Mouse (Mus musculus) myocyte (in vitro differentiated cells): ENCODE measurements around the gene Neurog1. TPM values are rescaled to one million over a fixed set of nuclear protein-coding genes. Genes with fewer than 3 reads are reported as not detected.

Experiments
- H3K27me3 ChIP-seq: one replicate; pipeline ENCODE4 v1.6.1; 2011; ENCODE audit not compliant: control insufficient read depth, insufficient read depth, insufficient read length
- H3K36me3 ChIP-seq: one replicate; pipeline ENCODE4 v1.6.1; 2011; ENCODE audit not compliant: control insufficient read depth, insufficient read depth
- H3K4me2 ChIP-seq: one replicate; pipeline ENCODE4 v1.6.1; 2011; ENCODE audit warnings: low read depth, control low read depth
- H3K4me3 ChIP-seq: one replicate; pipeline ENCODE4 v1.5.1; 2011; ENCODE audit warnings: mild to moderate bottlenecking, control low read depth, moderate library complexity
- H3K79me2 ChIP-seq: one replicate; pipeline ENCODE4 v1.6.1; 2011; ENCODE audit not compliant: control insufficient read depth, insufficient read depth
- H3ac ChIP-seq: one replicate; pipeline ENCODE4 v1.6.1; 2011; ENCODE audit not compliant: control insufficient read depth, insufficient read length
- CEBPB ChIP-seq: IDR thresholded peaks from 2 replicates; pipeline ENCODE4 v1.6.1; 2011; ENCODE audit warnings: mild to moderate bottlenecking, moderate library complexity; ENCODE audit not compliant: poor library complexity, insufficient read depth, severe bottlenecking
- E2F4 ChIP-seq: IDR thresholded peaks from one replicate; pipeline ENCODE4 v1.6.1; 2011; ENCODE audit warnings: mild to moderate bottlenecking, control low read depth, moderate library complexity; ENCODE audit not compliant: insufficient read depth
- MAX ChIP-seq: IDR thresholded peaks from one replicate; pipeline ENCODE4 v1.6.1; 2011; ENCODE audit warnings: low read depth, mild to moderate bottlenecking, control low read depth
- MYOD1 ChIP-seq, 3 experiments: IDR thresholded peaks; one replicate each; pipeline ENCODE4 v1.6.1; 2011; ENCODE audit warnings: control low read depth in 2 of 3, low read depth in 2 of 3, mild to moderate bottlenecking in 2 of 3, moderate library complexity in 1 of 3; ENCODE audit not compliant: insufficient read length in 2 of 3, control insufficient read depth in 1 of 3
- MYOG ChIP-seq, 3 experiments: IDR thresholded peaks; one replicate each; pipeline ENCODE4 v1.6.1; 2011; ENCODE audit warnings: control low read depth in 2 of 3, low read depth in 2 of 3, mild to moderate bottlenecking in 2 of 3; ENCODE audit not compliant: insufficient read length in 2 of 3, control insufficient read depth in 1 of 3, insufficient read depth in 1 of 3
- POLR2A ChIP-seq: IDR thresholded peaks from one replicate; pipeline ENCODE4 v1.6.1; 2011; ENCODE audit warnings: low read depth, mild to moderate bottlenecking, control low read depth, moderate library complexity; ENCODE audit not compliant: insufficient read length
- POLR2AphosphoS2 ChIP-seq: IDR thresholded peaks from one replicate; pipeline ENCODE4 v1.6.1; 2011; ENCODE audit warnings: low read depth, control low read depth; ENCODE audit not compliant: insufficient read length
- REST ChIP-seq: IDR thresholded peaks from one replicate; pipeline ENCODE4 v1.6.1; 2011; ENCODE audit warnings: mild to moderate bottlenecking, control low read depth, moderate library complexity; ENCODE audit not compliant: insufficient read depth, insufficient read length
- SRF ChIP-seq: IDR thresholded peaks from one replicate; pipeline ENCODE4 v1.6.1; 2011; ENCODE audit warnings: low read depth; ENCODE audit not compliant: control insufficient read depth, insufficient read length
- TCF12 ChIP-seq: IDR thresholded peaks from one replicate; pipeline ENCODE4 v1.6.1; 2011; ENCODE audit warnings: mild to moderate bottlenecking, control low read depth; ENCODE audit not compliant: poor library complexity, insufficient read depth, severe bottlenecking
- TCF3 ChIP-seq: IDR thresholded peaks from one replicate; pipeline ENCODE4 v1.6.1; 2011; ENCODE audit warnings: low read depth, control low read depth; ENCODE audit not compliant: insufficient read length
- USF1 ChIP-seq: IDR thresholded peaks from one replicate; pipeline ENCODE4 v1.6.1; 2011; ENCODE audit warnings: low read depth, mild to moderate bottlenecking, control low read depth, moderate library complexity
- polyA plus RNA-seq: library from polyadenylated mRNA; unstranded; fragments of >200 nt; fragmentation: generic; extraction: Trizol; gene quantifications from one replicate; pipeline ENCODE4 v1.2.1, GENCODE M21; 2012; ENCODE audit warnings: missing spikeins

The Neurog1 gene
- polyA plus RNA-seq, 1 experiment = not detected

DNA sequence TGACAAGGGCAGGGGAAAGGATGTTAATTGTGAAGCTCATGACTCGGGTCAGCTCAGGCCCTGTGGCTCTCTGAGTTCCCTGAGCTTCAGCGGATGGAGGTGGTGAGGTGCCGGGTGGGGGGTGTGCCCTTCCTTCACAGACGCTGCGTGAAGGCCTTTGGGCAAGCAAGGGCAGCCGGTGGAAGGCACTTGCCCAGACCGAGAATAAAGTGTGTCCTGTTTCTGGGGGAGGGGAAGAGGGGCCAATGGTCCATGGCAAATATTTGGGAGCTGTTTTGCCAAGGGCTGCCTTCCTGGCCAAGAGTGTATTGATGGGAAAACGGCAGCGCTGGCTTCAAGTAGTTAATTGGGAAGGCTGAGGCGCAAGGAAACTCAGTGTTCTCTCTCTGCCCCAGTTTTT, 42.9 kb upstream of the Neurog1 start:
- Histone ChIP-seq H3K79me2 (no peaks in the 10 kb centered on the region), H3ac (no peak overlapping the region), H3K4me2 (no peak overlapping the region), H3K27me3 (peaks cover 39% of the 10 kb centered on the region), H3K36me3 (no peaks in the 10 kb centered on the region), H3K4me3 (no peak overlapping the region)
- no peak for TF ChIP-seq MYOD1 (IDR thresholded peaks at IDR 0.05; ENCODE audit: control insufficient read depth in 1 of 3, insufficient read length in 2 of 3, low read depth in 2 of 3)
- TF ChIP-seq POLR2AphosphoS2 = no peak

DNA sequence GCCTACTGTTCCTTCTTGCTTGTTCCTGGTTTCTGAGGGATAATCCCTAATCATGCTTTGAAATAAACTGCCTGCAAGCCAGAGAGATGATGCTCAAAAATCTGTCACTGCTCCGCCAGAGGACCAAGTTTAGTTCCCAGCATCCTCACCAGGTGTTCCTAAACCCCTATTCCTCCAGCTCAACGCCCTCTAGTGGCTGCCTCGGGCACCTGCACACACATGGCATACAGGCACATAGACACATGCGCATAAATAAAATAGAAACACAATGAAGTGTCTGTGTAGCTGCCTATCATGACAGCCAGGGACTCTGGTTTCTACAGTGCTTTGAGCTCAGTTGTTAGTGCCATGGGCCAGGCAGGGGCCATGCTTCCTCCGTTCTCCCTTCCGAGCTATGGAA, 38.0 kb upstream of the Neurog1 start:
- TF ChIP-seq CEBPB (no peak), TCF12 (no peak), TCF3 (no peak), POLR2AphosphoS2 (no peak), REST (no peak), SRF (no peak), MYOD1 (IDR thresholded peaks at IDR 0.05; ENCODE audit: control insufficient read depth in 1 of 3, insufficient read length in 2 of 3, low read depth in 2 of 3) (no peak), MYOG (IDR thresholded peaks at IDR 0.05; ENCODE audit: control insufficient read depth in 1 of 3, insufficient read depth in 1 of 3, insufficient read length in 2 of 3, low read depth in 2 of 3) (no peak), MAX (no peak)
- Histone ChIP-seq H3K4me2 (no peak overlapping the region), H3ac (no peak overlapping the region), H3K4me3 (no peak overlapping the region), H3K27me3 (peaks cover 24% of the 10 kb centered on the region), H3K36me3 (no peaks in the 10 kb centered on the region), H3K79me2 (no peaks in the 10 kb centered on the region)

DNA sequence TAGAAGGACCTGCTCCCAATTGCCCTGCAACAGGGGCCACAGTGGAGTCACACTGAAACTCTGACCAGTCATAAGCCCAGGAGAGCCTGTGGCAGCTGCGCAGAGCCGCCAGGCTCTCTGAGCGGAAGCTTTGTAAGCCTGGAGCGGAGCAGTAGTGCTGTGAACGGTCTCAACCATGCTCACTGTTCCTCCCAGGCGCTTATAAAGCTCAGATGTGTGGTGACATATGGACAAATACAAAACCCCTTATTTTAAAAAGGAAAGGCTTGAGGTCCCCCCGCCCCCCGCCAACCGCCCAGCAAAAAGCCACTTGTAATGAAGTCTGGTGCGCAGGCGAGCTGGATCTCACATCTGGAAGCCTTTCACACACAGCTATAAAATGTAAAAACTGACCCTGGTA, 37.3 kb upstream of the Neurog1 start:
- TF ChIP-seq SRF (no peak), MYOG (IDR thresholded peaks at IDR 0.05; ENCODE audit: control insufficient read depth in 1 of 3, insufficient read depth in 1 of 3, insufficient read length in 2 of 3, low read depth in 2 of 3) (no peak), TCF3 (no peak), REST (no peak), CEBPB (no peak), E2F4 (no peak), MAX (no peak), USF1 (no peak), TCF12 (no peak), MYOD1 (IDR thresholded peaks at IDR 0.05; ENCODE audit: control insufficient read depth in 1 of 3, insufficient read length in 2 of 3, low read depth in 2 of 3) (no peak), POLR2AphosphoS2 (no peak)
- Histone ChIP-seq H3K27me3 (peaks cover 20% of the 10 kb centered on the region), H3K79me2 (no peaks in the 10 kb centered on the region), H3K36me3 (no peaks in the 10 kb centered on the region), H3K4me2 (no peak overlapping the region), H3K4me3 (no peak overlapping the region), H3ac (no peak overlapping the region)

DNA sequence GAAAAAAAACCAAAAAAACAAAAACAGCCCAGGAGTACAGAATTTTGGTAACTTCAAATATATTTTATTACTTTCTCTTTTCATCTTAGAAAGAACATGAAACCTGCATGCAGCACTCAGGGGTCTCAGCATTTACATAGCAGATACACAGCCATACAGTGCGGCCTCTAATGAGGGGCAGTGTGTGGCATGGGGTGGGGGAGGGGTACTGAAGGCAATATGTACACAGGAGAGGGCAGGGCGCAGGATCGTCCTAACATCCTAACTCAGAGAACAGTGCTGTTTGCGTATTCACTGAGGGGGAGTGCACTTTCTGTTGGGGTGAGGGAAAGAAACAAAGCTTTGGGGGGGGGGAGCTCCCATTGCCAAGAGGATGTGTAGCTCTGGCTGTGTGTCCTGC, 36.6 kb upstream of the Neurog1 start:
- Histone ChIP-seq H3K4me3 (no peak overlapping the region), H3K27me3 (peaks cover 23% of the 10 kb centered on the region), H3K4me2 (no peak overlapping the region), H3K79me2 (no peaks in the 10 kb centered on the region), H3K36me3 (no peaks in the 10 kb centered on the region), H3ac (no peak overlapping the region)
- no peak for TF ChIP-seq TCF12
- no peak for TF ChIP-seq POLR2A
- TF ChIP-seq MYOD1 (IDR thresholded peaks at IDR 0.05; ENCODE audit: control insufficient read depth in 1 of 3, insufficient read length in 2 of 3, low read depth in 2 of 3) = no peak
- no peak for TF ChIP-seq TCF3
- TF ChIP-seq POLR2AphosphoS2 = no peak
- no peak for TF ChIP-seq CEBPB
- no peak for TF ChIP-seq MYOG (IDR thresholded peaks at IDR 0.05; ENCODE audit: control insufficient read depth in 1 of 3, insufficient read depth in 1 of 3, insufficient read length in 2 of 3, low read depth in 2 of 3)
- TF ChIP-seq SRF = no peak
- no peak for TF ChIP-seq USF1
- no peak for TF ChIP-seq E2F4
- TF ChIP-seq REST = no peak
- TF ChIP-seq MAX = no peak

DNA sequence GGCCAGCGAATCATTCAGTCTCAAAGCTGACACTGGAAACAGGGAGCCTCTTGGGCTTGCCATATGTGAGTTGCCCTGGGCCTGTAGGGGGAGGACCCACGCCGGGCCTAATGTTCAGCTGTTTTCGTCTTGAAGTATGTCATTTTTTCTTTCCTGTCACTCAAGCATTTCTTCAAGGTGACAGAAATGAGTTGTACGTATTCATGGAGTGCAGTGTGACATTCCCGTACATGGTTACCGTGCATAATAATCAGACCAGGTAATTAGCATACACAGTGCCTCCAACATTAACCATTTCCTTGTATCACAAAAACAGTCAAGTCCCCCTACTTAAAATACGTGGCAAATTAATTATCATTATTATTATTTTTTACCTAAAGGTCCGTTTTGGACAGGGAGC, 35.1 kb upstream of the Neurog1 start:
- no peak overlapping the region for H3ac ChIP-seq
- no peak overlapping the region for H3K4me2 ChIP-seq
- H3K27me3 ChIP-seq = peaks cover 19% of the 10 kb centered on the region
- TF ChIP-seq MYOG (IDR thresholded peaks at IDR 0.05; ENCODE audit: control insufficient read depth in 1 of 3, insufficient read depth in 1 of 3, insufficient read length in 2 of 3, low read depth in 2 of 3) = no peak
- no peak for TF ChIP-seq CEBPB
- no peak for TF ChIP-seq MAX
- TF ChIP-seq USF1 = no peak
- no peak for TF ChIP-seq SRF
- no peak for TF ChIP-seq MYOD1 (IDR thresholded peaks at IDR 0.05; ENCODE audit: control insufficient read depth in 1 of 3, insufficient read length in 2 of 3, low read depth in 2 of 3)
- TF ChIP-seq TCF12 = no peak
- no peak for TF ChIP-seq POLR2A
- TF ChIP-seq REST = no peak
- no peak for TF ChIP-seq E2F4
- no peak for TF ChIP-seq POLR2AphosphoS2
- TF ChIP-seq TCF3 = no peak
- H3K36me3 ChIP-seq = no peaks in the 10 kb centered on the region
- no peaks in the 10 kb centered on the region for H3K79me2 ChIP-seq
- no peak overlapping the region for H3K4me3 ChIP-seq
